Mouse (Mus musculus) c-Kit-positive CD71-positive TER-119-negative erythroid progenitor cells, embryonic 14.5 days (primary cell): Measurements from ENCODE around the gene Aatf.

ENCODE experiments used
- DNase-seq: peaks from one replicate; pipeline ENCODE4 v3.0.0-alpha.2; 2013; ENCODE audit warnings: low read depth

Aatf gene

GRCm38 (mm10) chr11:84521751-84522299 lies 8.5 kb upstream of the Aatf start:
- no peak for DNase-seq

DNA sequence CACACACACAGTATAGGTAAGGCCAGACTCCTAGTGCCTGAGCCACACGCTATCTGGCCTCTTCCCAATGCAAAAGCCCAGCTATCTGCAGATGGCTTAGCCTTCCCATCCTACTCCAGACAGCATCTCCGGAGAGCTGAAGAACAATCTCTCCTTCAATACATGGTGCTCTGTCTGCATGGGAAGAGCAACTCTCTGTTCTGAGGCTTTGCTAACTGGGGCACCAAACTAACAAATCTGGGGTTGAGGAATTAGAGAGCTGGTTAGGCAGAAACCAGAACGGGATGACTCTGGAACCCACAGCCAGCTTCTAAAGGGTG lies 7.7 kb upstream of the Aatf start:
- DNase-seq: no peak

GRCm38 (mm10) chr11:84520269-84521070 lies 7.1 kb upstream of the Aatf start:
- DNase-seq: no peak

DNA sequence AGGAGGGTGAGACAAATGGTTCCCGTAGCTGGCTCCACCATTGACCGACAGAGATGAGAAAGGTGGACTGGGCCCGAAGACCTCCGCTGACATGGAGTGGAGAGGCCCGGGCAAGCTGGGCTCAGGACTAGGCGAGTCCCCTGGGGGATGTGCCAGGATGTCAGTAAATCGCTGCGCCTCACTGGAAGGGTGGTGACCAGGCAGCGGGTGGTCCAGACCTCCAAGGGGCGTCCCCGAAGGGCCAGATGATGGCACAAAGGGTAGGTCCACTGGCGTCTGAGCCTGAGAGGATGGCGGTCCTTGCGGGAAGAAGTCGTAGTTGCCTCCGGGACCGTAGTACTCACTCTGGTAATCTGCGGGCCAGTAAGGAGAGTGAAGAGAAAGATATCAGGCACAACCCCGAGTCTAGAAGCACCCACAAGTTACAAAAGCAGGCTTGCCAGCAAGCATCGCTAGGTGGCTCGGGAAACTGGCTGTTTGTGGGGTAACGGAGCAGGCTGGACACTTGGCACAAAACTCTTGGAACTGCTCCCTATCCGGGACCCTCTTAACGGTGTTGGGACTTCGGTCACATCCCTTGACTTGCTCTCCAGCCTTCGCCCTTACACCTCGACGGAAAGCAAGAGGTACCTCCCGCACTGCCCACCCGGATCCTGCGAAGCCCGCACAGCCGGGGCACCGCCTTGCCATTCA lies 6.4 kb upstream of the Aatf start:
- no peak for DNase-seq

GRCm38 (mm10) chr11:84519036-84519435 lies 5.7 kb upstream of the Aatf start:
- no peak for DNase-seq

DNA sequence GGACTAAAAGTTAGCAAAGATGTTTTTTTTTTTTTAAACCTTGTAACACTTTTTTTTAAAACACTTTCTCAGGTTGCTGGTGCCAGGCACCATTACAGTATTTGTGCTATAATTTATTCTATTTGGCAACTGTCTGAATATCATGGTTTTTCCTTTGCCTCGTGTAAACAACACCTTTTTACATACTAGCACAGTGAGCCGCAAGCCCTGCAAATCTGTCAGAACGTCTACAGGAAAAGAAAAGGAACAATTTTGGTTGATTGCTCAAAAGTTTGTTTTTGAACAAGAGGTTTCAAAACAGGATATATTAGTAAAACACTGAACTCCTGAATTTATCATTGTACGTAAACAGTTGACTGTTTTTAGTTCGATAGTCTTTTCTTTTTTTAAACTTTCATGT lies 4.9 kb upstream of the Aatf start:
- no peak for DNase-seq

- no peak for DNase-seq
Observed at GRCm38 (mm10) chr11:84517431-84517830, 4.1 kb upstream of the Aatf start.

- no peak for DNase-seq
Observed at GRCm38 (mm10) chr11:84516501-84517240, 3.3 kb upstream of the Aatf start.

DNA sequence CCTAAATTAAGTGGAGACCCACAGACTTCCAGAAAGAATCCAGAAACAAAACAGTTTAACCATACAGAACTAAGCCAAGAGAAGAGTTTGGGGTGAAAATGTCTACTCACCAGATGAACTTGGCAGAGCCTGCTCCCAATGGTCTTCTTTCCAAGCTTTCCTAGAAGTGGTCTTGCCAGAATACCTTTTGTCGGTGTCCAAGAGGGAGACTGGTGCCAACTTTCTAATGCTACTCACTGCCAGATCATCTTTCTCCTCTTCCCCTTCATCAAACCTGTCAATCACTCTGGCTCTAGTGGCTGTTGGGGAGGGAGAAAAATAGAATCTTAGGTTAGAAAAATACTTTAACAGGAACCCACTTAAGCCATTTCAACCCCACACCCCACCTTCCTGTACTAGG lies 1.3 kb downstream of the Aatf start:
- DNase-seq: no peak

- no peak for DNase-seq
Observed at GRCm38 (mm10) chr11:84504296-84504695, 9.0 kb downstream of the Aatf start.

- no peak for DNase-seq
Observed at GRCm38 (mm10) chr11:84497944-84498343, 15.4 kb downstream of the Aatf start.

DNA sequence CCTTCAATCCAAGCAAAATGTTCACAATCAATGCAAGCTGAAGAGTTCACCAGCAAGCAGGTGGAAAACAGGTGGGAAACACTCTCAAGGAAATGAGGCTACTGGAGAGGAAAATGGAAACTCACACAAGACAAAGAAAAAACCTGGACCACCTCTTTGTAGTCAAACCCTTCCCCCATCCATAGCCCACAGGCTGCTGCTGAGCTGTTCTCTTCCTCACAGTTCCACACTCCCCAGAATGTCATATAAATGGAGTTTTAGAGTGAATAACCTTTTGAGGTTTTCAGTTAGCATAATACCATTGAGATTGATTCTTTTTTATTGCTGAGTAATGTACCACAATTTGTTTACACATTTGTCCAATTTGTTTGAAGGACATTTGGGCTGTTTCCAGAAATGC lies 16.4 kb downstream of the Aatf start:
- DNase-seq: no peak

- DNase-seq: no peak
Observed at GRCm38 (mm10) chr11:84495774-84496173, 17.5 kb downstream of the Aatf start.

- DNase-seq: no peak
Observed at GRCm38 (mm10) chr11:84481661-84482060, 31.7 kb downstream of the Aatf start.

DNA sequence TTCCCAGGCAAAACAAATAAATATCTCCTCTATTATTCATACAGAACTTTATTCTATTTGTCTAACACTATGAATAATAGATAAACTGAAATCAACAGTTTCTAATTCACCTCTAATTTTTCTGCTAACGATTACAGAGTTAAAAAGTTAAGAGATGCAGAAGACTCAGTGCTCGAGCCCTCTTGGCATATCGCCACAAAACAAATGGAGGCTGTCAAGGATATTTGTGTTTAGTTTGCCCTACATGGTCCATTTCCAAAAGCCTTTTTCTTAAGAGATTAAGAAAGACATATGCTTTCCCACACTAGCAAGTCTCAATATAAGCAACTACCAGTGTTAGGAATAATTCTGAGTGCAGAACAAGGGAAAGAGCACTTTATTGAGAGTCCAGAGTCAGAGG lies 32.9 kb downstream of the Aatf start:
- no peak for DNase-seq

DNA sequence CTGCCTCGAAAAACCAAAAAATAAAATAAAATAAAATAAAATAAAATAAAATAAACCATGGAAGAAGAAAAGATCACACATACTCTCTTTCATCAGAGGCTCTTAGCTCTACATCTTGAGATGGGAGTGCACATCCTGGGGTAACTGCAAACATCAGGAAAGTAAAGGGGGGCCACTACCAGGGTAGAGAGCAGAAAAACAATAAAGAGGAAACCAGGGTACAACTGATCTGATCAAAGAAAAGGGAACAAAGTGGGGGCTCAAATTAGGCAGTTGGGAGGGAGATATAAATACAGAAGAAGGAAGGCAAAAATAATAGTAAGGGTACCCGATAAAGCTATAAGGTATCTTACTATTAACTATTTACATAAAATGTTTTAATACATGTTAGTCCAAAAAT lies 36.7 kb downstream of the Aatf start:
- no peak for DNase-seq

- DNase-seq: no peak
Observed at GRCm38 (mm10) chr11:84475991-84476390, 37.3 kb downstream of the Aatf start.

GRCm38 (mm10) chr11:84473093-84473667 lies 40.1 kb downstream of the Aatf start:
- no peak for DNase-seq

- DNase-seq: no peak
Observed at GRCm38 (mm10) chr11:84464571-84464970, 48.8 kb downstream of the Aatf start.

DNA sequence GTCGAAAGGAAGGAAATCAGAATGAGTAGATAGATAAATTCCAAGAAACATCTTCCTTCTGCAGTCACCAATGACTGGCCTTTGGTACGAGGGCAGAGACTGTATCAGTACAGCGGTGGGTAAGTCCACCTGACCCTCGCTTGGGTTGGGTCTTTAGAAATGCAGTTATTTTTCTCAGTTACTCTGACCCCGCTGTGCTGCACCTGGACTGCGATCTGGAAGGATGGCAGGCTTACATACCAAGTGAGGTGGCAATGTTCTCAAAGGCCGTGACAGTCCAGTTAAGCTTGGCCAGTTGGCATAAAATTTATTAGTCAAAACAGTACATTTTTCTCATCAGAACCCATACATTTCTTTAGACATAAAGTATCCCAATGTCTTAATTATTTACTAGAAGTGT lies 59.4 kb downstream of the Aatf start:
- DNase-seq: no peak

DNA sequence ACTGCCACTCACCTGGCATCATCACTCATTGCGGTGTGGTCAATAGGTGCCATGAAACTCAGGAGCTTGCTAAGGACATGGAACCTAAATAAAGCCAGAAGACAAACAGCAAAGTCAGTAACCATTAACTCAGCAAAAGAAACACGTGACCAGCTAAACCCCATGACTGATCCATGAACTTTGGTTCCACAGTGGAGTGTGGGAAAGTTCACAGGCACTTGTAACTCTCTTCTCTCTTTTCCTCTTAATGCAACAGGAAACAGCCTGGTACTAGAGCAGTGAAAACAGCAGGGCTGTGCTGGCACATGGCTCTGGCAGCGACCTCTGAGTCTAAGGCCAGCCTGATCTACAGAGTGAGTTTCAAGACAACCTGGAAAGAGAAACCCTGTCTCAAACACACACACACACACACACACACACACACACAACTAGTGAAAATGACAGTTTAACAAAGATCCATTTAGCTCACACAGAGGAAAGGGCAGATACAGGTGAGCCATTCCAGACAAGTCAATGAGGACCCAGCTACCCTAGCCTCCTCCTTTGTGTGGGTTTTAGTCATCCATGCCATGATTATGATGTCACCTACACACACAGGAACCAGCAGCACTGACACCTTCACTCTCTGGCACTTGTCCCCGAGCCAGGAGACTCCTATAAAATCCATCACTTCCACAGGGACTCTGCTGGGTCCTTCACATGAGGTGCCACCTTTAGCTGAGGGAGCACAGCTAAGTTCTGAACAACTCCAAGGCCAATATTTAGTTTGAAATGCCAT lies 70.6 kb downstream of the Aatf start:
- DNase-seq: no peak

GRCm38 (mm10) chr11:84440402-84440801 lies 72.9 kb downstream of the Aatf start:
- no peak for DNase-seq
